Mouse (Mus musculus) kidney, adult 18-20 months (tissue): ENCODE results near the gene Cox14.
"Not testable (repeated sequence)": the region's sequence is repeated elsewhere in the genome, so short reads cannot be mapped to it uniquely, and the experiment has no call there.

Experiments used
- DNase-seq: peaks from one replicate; pipeline ENCODE4 v3.0.0; 2021

Gene Cox14

GRCm38 (mm10) chr15:99728211-99728610 lies 2.8 kb downstream of the Cox14 start:
- DNase-seq = no peak

- DNase-seq = no peak
Measured at GRCm38 (mm10) chr15:99729056-99729783, 3.8 kb downstream of the Cox14 start.

GRCm38 (mm10) chr15:99731167-99731566 lies 5.7 kb downstream of the Cox14 start:
- DNase-seq = no peak

GRCm38 (mm10) chr15:99731678-99732077 lies 6.3 kb downstream of the Cox14 start:
- DNase-seq = no peak

- no peak for DNase-seq
Measured at GRCm38 (mm10) chr15:99733186-99733585, 7.8 kb downstream of the Cox14 start.

GRCm38 (mm10) chr15:99735631-99736030 lies 10.2 kb downstream of the Cox14 start:
- peak; percentile 100 for DNase-seq

GRCm38 (mm10) chr15:99736675-99737074 lies 11.3 kb downstream of the Cox14 start:
- DNase-seq = no peak

GRCm38 (mm10) chr15:99740229-99740628 lies 14.8 kb downstream of the Cox14 start:
- DNase-seq = no peak

- DNase-seq = no peak
Measured at GRCm38 (mm10) chr15:99754204-99754603, 28.8 kb downstream of the Cox14 start.

GRCm38 (mm10) chr15:99767467-99767866 lies 42.0 kb downstream of the Cox14 start:
- DNase-seq = no peak

- DNase-seq = no peak
Measured at GRCm38 (mm10) chr15:99768761-99769160, 43.3 kb downstream of the Cox14 start.

GRCm38 (mm10) chr15:99771004-99771500 lies 45.6 kb downstream of the Cox14 start:
- DNase-seq = no peak

- DNase-seq = no peak
Measured at GRCm38 (mm10) chr15:99771601-99772276, 46.3 kb downstream of the Cox14 start.

GRCm38 (mm10) chr15:99772277-99772880 lies 47.0 kb downstream of the Cox14 start:
- peak; percentile 90 for DNase-seq

- DNase-seq = not testable (repeated sequence)
Measured at GRCm38 (mm10) chr15:99772881-99772924, 47.3 kb downstream of the Cox14 start, which contains the start of gene Cers5. Gene Cers5, minus strand, starts transcription at chr15:99772885.

GRCm38 (mm10) chr15:99772925-99773324 lies 47.5 kb downstream of the Cox14 start:
- no peak for DNase-seq
